Mouse (Mus musculus) lung, embryonic 15.5 days (tissue): ENCODE results near the gene Scg3. TPM values are rescaled to one million over a fixed set of nuclear protein-coding genes. Genes with fewer than 3 reads are reported as not detected.
"Not testable (repeated sequence)": the region's sequence is repeated elsewhere in the genome, so short reads cannot be mapped to it uniquely, and the experiment has no call there.

Experiments used
- ATAC-seq: fragments of 200-750 bp; cut with Nextera tagmentation; 2 replicates; pipeline ENCODE4 v1.8.0; 2017; ENCODE audit warnings: moderate number of reproducible peaks, borderline replicate concordance; ENCODE audit not compliant: low FRiP score, low TSS enrichment; ENCODE audit errors: extremely low read depth
- H3K27ac ChIP-seq: fragments of 300-500 bp; sonication (generic); 2 replicates; pipeline ENCODE4 v1.5.1; 2015; ENCODE audit warnings: moderate library complexity, mild to moderate bottlenecking, inconsistent platforms
- H3K27me3 ChIP-seq: fragments of 300-500 bp; sonication (generic); 2 replicates; pipeline ENCODE4 v1.6.1; 2015; ENCODE audit warnings: inconsistent platforms
- H3K36me3 ChIP-seq: fragments of 300-500 bp; sonication (generic); 2 replicates; pipeline ENCODE4 v1.6.1; 2015; ENCODE audit warnings: inconsistent platforms
- H3K4me1 ChIP-seq: fragments of 300-500 bp; sonication (generic); 2 replicates; pipeline ENCODE4 v1.6.1; 2015; ENCODE audit warnings: inconsistent platforms
- H3K4me2 ChIP-seq: fragments of 300-500 bp; sonication (generic); 2 replicates; pipeline ENCODE4 v1.6.1; 2015; ENCODE audit warnings: inconsistent platforms, mild to moderate bottlenecking, moderate library complexity
- H3K4me3 ChIP-seq: fragments of 300-500 bp; sonication (generic); 2 replicates; pipeline ENCODE4 v1.5.1; 2015; ENCODE audit warnings: mild to moderate bottlenecking, inconsistent platforms
- H3K9ac ChIP-seq: fragments of 300-500 bp; sonication (generic); 2 replicates; pipeline ENCODE4 v1.6.1; 2015; ENCODE audit warnings: inconsistent platforms
- H3K9me3 ChIP-seq: fragments of 300-500 bp; sonication (generic); 2 replicates; pipeline ENCODE4 v1.6.1; 2016; ENCODE audit warnings: inconsistent platforms
- WGBS: fragments of 180-500 bp; shearing (Covaris S2); methylation state at CpG from one replicate; pipeline ENCODE4 v1.1.7; 2015; 5-methylcytosine and 5-hydroxymethylcytosine counted together
- polyA plus RNA-seq: library from polyadenylated mRNA; unstranded; fragments of >200 nt; fragmentation: Nextera tagmentation; extraction: Ambion mirVana; gene quantifications from 2 replicates; pipeline ENCODE4 v1.2.1, GENCODE M21; 2015

Gene Scg3
- polyA plus RNA-seq, 1 experiment from 2014 or later: 1.6 TPM

- H3K36me3 ChIP-seq: no peaks in the 10 kb centered on the region
- H3K27ac ChIP-seq: no peak overlapping the region
- ATAC-seq: no peak
- WGBS: 75% methylated on average over 8 of the region's 8 CpGs
- H3K4me2 ChIP-seq: no peak overlapping the region
- no peak overlapping the region for H3K9ac ChIP-seq
- no peaks in the 10 kb centered on the region for H3K4me1 ChIP-seq
- H3K9me3 ChIP-seq: no peaks in the 10 kb centered on the region
- H3K27me3 ChIP-seq: no peaks in the 10 kb centered on the region
- H3K4me3 ChIP-seq: no peak overlapping the region
These were observed 22.9 kb downstream of the Scg3 start for GRCm38 (mm10) chr9:75660917-75661316.

GRCm38 (mm10) chr9:75656456-75656855 is 27.4 kb downstream of the Scg3 start:
- WGBS: 71% methylated on average over 3 of the region's 3 CpGs
- not testable (repeated sequence) for H3K4me2 ChIP-seq, H3K9ac ChIP-seq, ATAC-seq, H3K27me3 ChIP-seq, H3K4me3 ChIP-seq, H3K36me3 ChIP-seq, H3K27ac ChIP-seq, H3K9me3 ChIP-seq
- H3K4me1 ChIP-seq: peaks cover 12% of the 10 kb centered on the region

GRCm38 (mm10) chr9:75653981-75654911 is 29.6 kb downstream of the Scg3 start:
- no peak overlapping the region for H3K9ac ChIP-seq
- peaks cover 12% of the 10 kb centered on the region for H3K4me1 ChIP-seq
- H3K4me3 ChIP-seq: no peak overlapping the region
- no peak overlapping the region for H3K4me2 ChIP-seq
- no peak overlapping the region; the same call in 1 of the 2 replicates for H3K27ac ChIP-seq
- 7% methylated on average over 12 of the region's 12 CpGs for WGBS
- H3K27me3 ChIP-seq: no peaks in the 10 kb centered on the region
- no peaks in the 10 kb centered on the region for H3K9me3 ChIP-seq
- H3K36me3 ChIP-seq: no peaks in the 10 kb centered on the region
- ATAC-seq: peak; percentile 31; the same call in 1 of the 2 replicates

GRCm38 (mm10) chr9:75645405-75645804 is 38.5 kb downstream of the Scg3 start:
- Histone ChIP-seq H3K4me2 (no peak overlapping the region), H3K9ac (no peak overlapping the region), H3K27ac (no peak overlapping the region), H3K9me3 (no peaks in the 10 kb centered on the region), H3K27me3 (no peaks in the 10 kb centered on the region), H3K36me3 (no peaks in the 10 kb centered on the region), H3K4me1 (no peaks in the 10 kb centered on the region), H3K4me3 (no peak overlapping the region)
- no peak for ATAC-seq
- 28% methylated on average over 3 of the region's 3 CpGs for WGBS

- Histone ChIP-seq H3K27ac (no peak overlapping the region), H3K4me1 (0 out of 2 replicates have a peak, but pooled peaks cover 8% of the 10 kb centered on the region), H3K9me3 (no peaks in the 10 kb centered on the region), H3K4me2 (no peak overlapping the region), H3K36me3 (no peaks in the 10 kb centered on the region), H3K9ac (no peak overlapping the region), H3K4me3 (no peak overlapping the region), H3K27me3 (no peaks in the 10 kb centered on the region)
- WGBS: 82% methylated on average over 4 of the region's 4 CpGs
- ATAC-seq: no peak
These were observed 49.6 kb downstream of the Scg3 start for GRCm38 (mm10) chr9:75634226-75634625.

GRCm38 (mm10) chr9:75633603-75634002 is 50.3 kb downstream of the Scg3 start:
- WGBS: 85% methylated on average over 8 of the region's 8 CpGs
- Histone ChIP-seq H3K4me2 (no peak overlapping the region), H3K36me3 (no peaks in the 10 kb centered on the region), H3K27me3 (no peaks in the 10 kb centered on the region), H3K27ac (no peak overlapping the region), H3K9me3 (no peaks in the 10 kb centered on the region), H3K4me3 (no peak overlapping the region), H3K9ac (no peak overlapping the region), H3K4me1 (0 out of 2 replicates have a peak, but pooled peaks cover 8% of the 10 kb centered on the region)
- no peak for ATAC-seq

GRCm38 (mm10) chr9:75632902-75633301 is 51.0 kb downstream of the Scg3 start:
- Histone ChIP-seq H3K4me3 (no peak overlapping the region), H3K4me2 (no peak overlapping the region), H3K36me3 (no peaks in the 10 kb centered on the region), H3K27me3 (no peaks in the 10 kb centered on the region), H3K27ac (no peak overlapping the region), H3K4me1 (0 out of 2 replicates have a peak, but pooled peaks cover 8% of the 10 kb centered on the region), H3K9ac (no peak overlapping the region), H3K9me3 (no peaks in the 10 kb centered on the region)
- WGBS: 49% methylated on average over 1 of the region's 1 CpGs
- no peak for ATAC-seq

- Histone ChIP-seq H3K4me1 (0 out of 2 replicates have a peak, but pooled peaks cover 8% of the 10 kb centered on the region), H3K9ac (no peak overlapping the region), H3K27ac (no peak overlapping the region), H3K9me3 (no peaks in the 10 kb centered on the region), H3K4me2 (peak overlapping the region; percentile 4; the same call in 1 of the 2 replicates), H3K27me3 (no peaks in the 10 kb centered on the region; the same call in 1 of the 2 replicates), H3K36me3 (no peaks in the 10 kb centered on the region), H3K4me3 (no peak overlapping the region)
- no peak for ATAC-seq
- WGBS: 36% methylated on average over 10 of the region's 10 CpGs
These were observed 51.7 kb downstream of the Scg3 start for GRCm38 (mm10) chr9:75632111-75632510.

- no peak overlapping the region for H3K9ac ChIP-seq
- H3K4me2 ChIP-seq: no peak overlapping the region
- no peak for ATAC-seq
- WGBS: 60% methylated on average over 8 of the region's 8 CpGs
- H3K27me3 ChIP-seq: no peaks in the 10 kb centered on the region; the same call in 1 of the 2 replicates
- no peaks in the 10 kb centered on the region for H3K9me3 ChIP-seq
- no peaks in the 10 kb centered on the region for H3K36me3 ChIP-seq
- no peak overlapping the region for H3K4me3 ChIP-seq
- peak overlapping the region; percentile 9 for H3K27ac ChIP-seq
- H3K4me1 ChIP-seq: peaks cover 18% of the 10 kb centered on the region
These were observed 52.9 kb downstream of the Scg3 start for GRCm38 (mm10) chr9:75630823-75631454.

GRCm38 (mm10) chr9:75626308-75626604 is 57.6 kb downstream of the Scg3 start:
- no peaks in the 10 kb centered on the region; the same call in 1 of the 2 replicates for H3K27me3 ChIP-seq
- H3K27ac ChIP-seq: peak overlapping the region; percentile 71; the same call in 1 of the 2 replicates
- H3K4me1 ChIP-seq: peaks cover 10% of the 10 kb centered on the region
- no peaks in the 10 kb centered on the region for H3K9me3 ChIP-seq
- no peak for ATAC-seq
- peak overlapping the region; percentile 87 for H3K4me3 ChIP-seq
- H3K9ac ChIP-seq: peak overlapping the region; percentile 82
- WGBS: under 1% methylated on average over 14 of the region's 14 CpGs
- H3K36me3 ChIP-seq: no peaks in the 10 kb centered on the region
- peak overlapping the region; percentile 95 for H3K4me2 ChIP-seq

GRCm38 (mm10) chr9:75625556-75626307 is 58.1 kb downstream of the Scg3 start, which contains the start of gene Lysmd2:
Gene Lysmd2 (plus strand): TSS chr9:75625741.
- peak within 1 kb of the TSS; percentile 95 for H3K4me2 ChIP-seq
- under 1% methylated on average over 73 of the region's 94 CpGs for WGBS
- H3K4me3 ChIP-seq: peak within 1 kb of the TSS; percentile 87
- no peaks in the 10 kb centered on the region; the same call in 1 of the 2 replicates for H3K27me3 ChIP-seq
- peaks cover 10% of the 10 kb centered on the region for H3K4me1 ChIP-seq
- H3K9me3 ChIP-seq: no peaks in the 10 kb centered on the region
- H3K9ac ChIP-seq: peak within 1 kb of the TSS; percentile 82
- no peaks in the 10 kb centered on the region for H3K36me3 ChIP-seq
- peak within 1 kb of the TSS; percentile 71 for H3K27ac ChIP-seq
- peak; percentile 93 for ATAC-seq
